Mouse (Mus musculus) hindbrain, embryonic 12.5 days (tissue): ENCODE measurements around the gene Utp14a. TPM values are rescaled to one million over a fixed set of nuclear protein-coding genes. Genes with fewer than 3 reads are reported as not detected.
"Not testable (repeated sequence)": the region's sequence is repeated elsewhere in the genome, so short reads cannot be mapped to it uniquely, and the experiment has no call there.

ENCODE experiments used
- ATAC-seq: fragments of 200-750 bp; cut with Nextera tagmentation; 2 replicates; pipeline ENCODE4 v1.8.0; 2017; ENCODE audit warnings: moderate TSS enrichment; ENCODE audit not compliant: low FRiP score
- H3K27ac ChIP-seq: fragments of 300-500 bp; sonication (generic); 2 replicates; pipeline ENCODE4 v1.5.1; 2016; ENCODE audit warnings: mild to moderate bottlenecking
- H3K27me3 ChIP-seq: fragments of 300-500 bp; sonication (generic); 2 replicates; pipeline ENCODE4 v1.6.1; 2016; ENCODE audit warnings: mild to moderate bottlenecking
- H3K36me3 ChIP-seq: fragments of 300-500 bp; sonication (generic); 2 replicates; pipeline ENCODE4 v1.6.1; 2016; ENCODE audit warnings: mild to moderate bottlenecking
- H3K4me1 ChIP-seq: fragments of 300-500 bp; sonication (generic); 2 replicates; pipeline ENCODE4 v1.6.1; 2016
- H3K4me2 ChIP-seq: fragments of 300-500 bp; sonication (generic); replicated peaks from 2 replicates; pipeline ENCODE4 v1.6.1; 2016; ENCODE audit warnings: mild to moderate bottlenecking
- H3K4me3 ChIP-seq: fragments of 300-500 bp; sonication (generic); 2 replicates; pipeline ENCODE4 v1.5.1; 2016; ENCODE audit warnings: mild to moderate bottlenecking
- H3K9ac ChIP-seq: fragments of 300-500 bp; sonication (generic); 2 replicates; pipeline ENCODE4 v1.6.1; 2016; ENCODE audit warnings: mild to moderate bottlenecking, moderate library complexity
- H3K9me3 ChIP-seq: fragments of 300-500 bp; sonication (generic); replicated peaks from 2 replicates; pipeline ENCODE4 v1.6.1; 2016; ENCODE audit warnings: mild to moderate bottlenecking
- WGBS: fragments of 180-500 bp; shearing (Covaris S2); methylation state at CpG from one replicate; pipeline ENCODE4 v1.1.7; 2016; 5-methylcytosine and 5-hydroxymethylcytosine counted together
- polyA plus RNA-seq: library from polyadenylated mRNA; unstranded; fragments of >200 nt; fragmentation: Nextera tagmentation; extraction: Ambion mirVana; gene quantifications from 2 replicates; pipeline ENCODE4 v1.2.1, GENCODE M21; 2016

Utp14a gene
- polyA plus RNA-seq: 18.7 and 19.7 TPM in 2 replicates

GRCm38 (mm10) chrX:48256468-48257007 lies at the start of gene Utp14a:
Gene Utp14a, plus strand, starts transcription at chrX:48256862.
- Histone ChIP-seq H3K4me1 (peaks cover 5% of the 10 kb centered on the region; the same call in 1 of the 2 replicates), H3K27ac (peak within 1 kb of the TSS; percentile 86), H3K4me3 (peak within 1 kb of the TSS; percentile 47), H3K9ac (peak within 1 kb of the TSS; percentile 53), H3K9me3 (no peaks in the 10 kb centered on the region), H3K27me3 (no peaks in the 10 kb centered on the region), H3K4me2 (peak within 1 kb of the TSS; percentile 54), H3K36me3 (0 out of 2 replicates have a peak, but pooled peaks cover 6% of the 10 kb centered on the region)
- ATAC-seq: peak; percentile 98
- WGBS: 17% methylated on average over 33 of the region's 33 CpGs

DNA sequence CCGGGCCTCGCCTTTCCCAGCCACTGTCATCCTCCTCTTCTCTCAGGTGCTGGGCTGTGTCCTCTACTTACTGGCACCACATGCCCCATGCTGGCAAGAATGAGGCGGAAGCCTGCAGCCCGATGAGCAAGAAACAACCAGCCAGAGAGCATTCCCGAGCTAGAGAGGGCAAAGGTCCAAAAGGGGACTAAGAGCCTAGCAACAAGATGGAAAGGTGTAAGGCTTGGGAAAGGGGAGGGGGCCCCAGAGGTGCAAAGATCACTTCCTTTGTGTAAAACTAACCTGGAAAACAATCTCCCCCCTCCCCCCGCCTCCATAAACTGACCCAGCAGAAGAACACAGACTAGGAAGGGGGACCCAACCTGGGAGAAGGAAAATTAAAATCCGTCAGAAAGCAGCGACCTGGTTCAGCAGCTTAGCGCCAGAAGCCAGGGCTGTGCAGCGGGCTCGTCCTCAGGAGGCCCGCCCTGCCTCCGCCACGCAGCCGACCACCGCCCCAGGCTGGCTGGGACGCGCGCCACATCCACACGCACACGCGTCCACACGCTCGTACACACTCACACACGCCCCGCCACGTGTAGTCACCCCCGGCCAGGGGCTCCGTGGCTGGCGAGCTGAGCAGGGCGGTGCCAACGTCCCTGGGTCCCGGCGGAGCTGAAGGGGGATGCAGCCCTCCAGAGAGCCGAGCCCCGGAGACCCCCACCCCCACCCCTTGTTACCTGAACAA lies 48.7 kb upstream of the Utp14a start:
- 17% methylated on average over 33 of the region's 36 CpGs for WGBS
- Histone ChIP-seq H3K4me1 (peaks cover 4% of the 10 kb centered on the region; the same call in 1 of the 2 replicates), H3K4me3 (peak overlapping the region; percentile 65), H3K36me3 (no peaks in the 10 kb centered on the region), H3K9ac (peak overlapping the region; percentile 66), H3K27me3 (no peaks in the 10 kb centered on the region), H3K9me3 (no peaks in the 10 kb centered on the region), H3K4me2 (peak overlapping the region; percentile 55), H3K27ac (peak overlapping the region; percentile 62)
- peak; percentile 89 for ATAC-seq

DNA sequence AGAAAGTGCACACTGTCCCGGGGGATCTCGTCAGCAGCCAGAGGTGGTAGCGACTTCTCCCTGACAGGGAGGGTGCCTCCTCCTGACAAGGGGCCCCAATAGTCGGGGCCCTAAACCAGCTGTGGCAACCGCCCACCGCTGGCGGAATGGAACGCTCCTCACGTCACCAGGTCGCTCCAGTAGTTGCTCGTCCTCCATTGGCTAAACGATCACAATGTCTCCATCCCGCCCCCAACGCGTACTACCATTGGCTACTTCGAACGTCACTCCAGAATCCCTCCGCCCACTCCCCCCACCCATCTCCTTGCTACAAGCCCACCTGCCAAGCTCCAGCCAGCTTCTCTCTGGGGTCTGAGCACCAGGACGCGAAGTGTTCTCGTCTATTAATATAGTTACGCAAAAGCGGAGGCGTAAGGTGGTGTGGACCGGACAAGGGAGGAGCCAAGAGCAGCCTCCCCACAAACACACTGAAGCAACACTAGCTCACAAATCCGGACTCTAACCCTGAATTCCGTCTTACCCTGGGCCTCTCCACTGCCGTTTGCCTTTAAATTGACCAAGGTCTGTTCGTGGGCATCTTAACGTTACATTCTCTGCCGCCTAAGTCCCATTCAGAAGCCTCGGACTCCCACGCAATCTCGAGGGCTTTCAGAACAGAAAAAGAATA lies 48.0 kb upstream of the Utp14a start, which contains the start of gene Zdhhc9:
TSS of gene Zdhhc9 (minus strand) at position 360 of the 667 bp plus-strand sequence.
- H3K4me1 ChIP-seq: peaks cover 4% of the 10 kb centered on the region; the same call in 1 of the 2 replicates
- peak within 1 kb of the TSS; percentile 66 for H3K9ac ChIP-seq
- no peaks in the 10 kb centered on the region for H3K36me3 ChIP-seq
- H3K4me3 ChIP-seq: peak within 1 kb of the TSS; percentile 65
- H3K27me3 ChIP-seq: no peaks in the 10 kb centered on the region
- WGBS: 21% methylated on average over 34 of the region's 34 CpGs
- H3K4me2 ChIP-seq: peak within 1 kb of the TSS; percentile 55
- H3K9me3 ChIP-seq: no peaks in the 10 kb centered on the region
- H3K27ac ChIP-seq: peak within 1 kb of the TSS; percentile 75
- ATAC-seq: peak; percentile 99

DNA sequence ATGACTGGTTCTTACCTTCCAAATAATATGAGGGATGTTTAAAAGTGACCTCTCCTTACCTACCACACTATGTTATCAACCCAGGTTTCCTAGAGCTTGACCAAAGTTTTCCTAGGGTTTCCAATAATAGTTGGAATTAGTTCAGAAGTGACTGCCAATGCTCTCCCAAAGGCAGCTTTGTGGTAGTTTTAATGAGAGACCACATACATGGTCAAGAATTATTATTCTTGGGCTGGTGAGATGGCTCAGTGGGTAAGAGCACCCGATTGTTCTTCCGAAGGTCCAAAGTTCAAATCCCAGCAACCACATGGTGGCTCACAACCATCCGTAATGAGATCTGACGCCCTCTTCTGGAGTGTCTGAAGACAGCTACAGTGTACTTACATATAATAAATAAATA lies 46.9 kb upstream of the Utp14a start:
- H3K27me3 ChIP-seq, ATAC-seq, H3K27ac ChIP-seq, H3K9ac ChIP-seq, H3K36me3 ChIP-seq, H3K4me1 ChIP-seq, H3K4me3 ChIP-seq, H3K4me2 ChIP-seq, H3K9me3 ChIP-seq: not testable (repeated sequence)
- 100% methylated on average over 2 of the region's 4 CpGs for WGBS

DNA sequence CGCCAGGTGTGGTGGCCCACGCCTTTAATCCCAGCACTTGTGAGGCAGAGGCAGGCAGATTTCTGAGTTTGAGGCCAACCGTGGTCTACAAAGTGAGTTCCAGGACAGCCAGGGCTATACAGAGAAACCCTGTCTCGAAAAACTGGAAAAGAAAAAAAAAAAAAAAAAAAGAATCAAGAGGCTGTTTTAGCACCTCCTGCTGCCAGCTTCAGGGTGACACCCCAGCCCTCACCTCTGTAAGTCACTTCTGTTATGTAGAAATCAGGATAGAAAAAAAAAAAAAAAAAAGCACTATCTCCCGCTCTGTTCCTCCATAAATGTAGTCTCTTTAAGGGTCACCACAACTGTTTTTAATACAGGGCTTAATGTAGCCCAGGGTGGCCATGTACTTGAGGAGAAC lies 37.2 kb upstream of the Utp14a start:
- H3K4me2 ChIP-seq: no peak overlapping the region
- ATAC-seq: no peak
- H3K4me1 ChIP-seq: no peaks in the 10 kb centered on the region
- H3K9me3 ChIP-seq: no peaks in the 10 kb centered on the region
- WGBS: 73% methylated on average over 5 of the region's 5 CpGs
- H3K4me3 ChIP-seq: no peak overlapping the region
- no peaks in the 10 kb centered on the region for H3K36me3 ChIP-seq
- no peaks in the 10 kb centered on the region for H3K27me3 ChIP-seq
- H3K9ac ChIP-seq: no peak overlapping the region
- H3K27ac ChIP-seq: no peak overlapping the region

DNA sequence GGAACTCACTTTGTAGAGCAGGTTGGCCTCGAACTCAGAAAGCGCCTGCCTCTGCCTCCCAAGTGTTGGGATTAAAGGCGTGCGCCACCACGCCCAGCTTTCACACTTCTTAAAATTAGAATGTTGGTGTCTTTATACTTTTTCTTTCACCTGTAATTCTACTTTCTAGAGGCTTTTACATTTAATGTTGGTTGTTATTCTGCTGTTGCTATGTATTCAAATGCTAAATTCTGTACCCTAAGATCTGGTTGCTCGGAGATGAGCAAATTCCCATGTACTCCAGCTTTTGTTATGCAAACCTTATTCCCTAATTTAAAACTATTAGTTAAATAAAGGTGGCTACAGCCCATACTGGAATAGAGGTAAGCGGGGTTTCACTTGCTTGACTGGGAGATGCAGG lies 34.0 kb upstream of the Utp14a start:
- H3K4me2 ChIP-seq: no peak overlapping the region
- no peaks in the 10 kb centered on the region for H3K36me3 ChIP-seq
- H3K27ac ChIP-seq: no peak overlapping the region
- no peaks in the 10 kb centered on the region for H3K9me3 ChIP-seq
- no peaks in the 10 kb centered on the region for H3K27me3 ChIP-seq
- no peak overlapping the region for H3K4me3 ChIP-seq
- WGBS: 87% methylated on average over 7 of the region's 7 CpGs
- ATAC-seq: no peak
- no peaks in the 10 kb centered on the region for H3K4me1 ChIP-seq
- H3K9ac ChIP-seq: no peak overlapping the region

GRCm38 (mm10) chrX:48226225-48226624 lies 30.4 kb upstream of the Utp14a start:
- Histone ChIP-seq H3K4me2 (no peak overlapping the region), H3K9me3 (no peaks in the 10 kb centered on the region), H3K27ac (no peak overlapping the region), H3K9ac (no peak overlapping the region), H3K27me3 (no peaks in the 10 kb centered on the region), H3K36me3 (no peaks in the 10 kb centered on the region), H3K4me3 (no peak overlapping the region), H3K4me1 (no peaks in the 10 kb centered on the region)
- no peak for ATAC-seq
- 77% methylated on average over 7 of the region's 7 CpGs for WGBS

DNA sequence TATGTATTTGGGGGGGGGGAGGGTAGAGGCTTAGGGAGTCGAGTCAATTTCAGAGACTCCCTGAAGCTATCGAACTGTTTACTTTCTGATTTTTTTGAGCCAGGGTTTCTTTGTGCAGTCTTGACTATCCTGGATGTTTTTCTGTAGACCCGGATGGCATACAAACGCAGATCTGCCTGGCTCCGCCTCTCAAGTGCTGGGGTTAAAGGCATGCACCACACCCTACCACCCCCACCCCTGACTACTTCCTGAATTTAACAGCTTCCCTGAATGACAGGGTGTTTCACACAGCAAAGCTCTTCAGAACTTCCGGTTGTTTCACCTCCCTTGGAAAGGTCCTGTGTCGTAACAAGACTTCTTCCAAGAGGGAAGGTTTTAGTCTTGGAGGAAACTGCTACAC lies 22.2 kb upstream of the Utp14a start:
- 76% methylated on average over 7 of the region's 7 CpGs for WGBS
- H3K9me3 ChIP-seq: no peaks in the 10 kb centered on the region
- H3K4me1 ChIP-seq: no peaks in the 10 kb centered on the region
- no peak overlapping the region for H3K4me3 ChIP-seq
- no peak overlapping the region for H3K4me2 ChIP-seq
- no peak overlapping the region for H3K27ac ChIP-seq
- H3K36me3 ChIP-seq: no peaks in the 10 kb centered on the region
- no peak overlapping the region for H3K9ac ChIP-seq
- ATAC-seq: no peak
- no peaks in the 10 kb centered on the region for H3K27me3 ChIP-seq

DNA sequence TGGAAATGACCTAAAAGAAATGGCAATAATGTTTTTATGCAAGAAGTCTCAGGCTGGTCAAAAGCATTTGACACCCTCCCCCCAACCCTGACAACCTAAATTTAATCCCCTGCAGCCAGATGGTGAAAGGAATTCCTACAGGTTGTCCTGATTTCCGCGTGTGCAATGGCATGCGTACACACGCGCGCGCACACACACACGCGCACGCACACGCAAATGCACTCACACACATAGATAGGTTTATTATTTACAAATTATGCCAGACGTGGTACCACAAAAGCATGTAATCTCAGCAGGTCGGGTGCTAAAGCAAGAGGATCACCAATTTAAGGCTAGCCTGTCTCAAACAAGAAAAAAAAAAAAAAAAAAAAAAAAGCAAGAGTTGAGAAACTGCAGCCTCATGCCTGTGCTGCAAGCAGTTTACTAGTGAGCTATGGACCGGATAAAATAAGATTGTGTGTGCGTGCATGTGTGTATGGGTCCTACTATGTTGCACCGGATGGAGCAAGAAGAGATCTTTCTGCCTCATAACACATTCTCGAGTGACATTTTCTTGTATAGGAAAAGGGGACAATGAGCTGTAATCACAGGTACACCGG lies 733 bp upstream of the Utp14a start:
- WGBS: 14% methylated on average over 18 of the region's 18 CpGs
- Histone ChIP-seq H3K4me2 (peak overlapping the region; percentile 54), H3K9me3 (no peaks in the 10 kb centered on the region), H3K27me3 (no peaks in the 10 kb centered on the region), H3K27ac (peak overlapping the region; percentile 86), H3K4me1 (peaks cover 5% of the 10 kb centered on the region; the same call in 1 of the 2 replicates), H3K4me3 (peak overlapping the region; percentile 47), H3K36me3 (0 out of 2 replicates have a peak, but pooled peaks cover 3% of the 10 kb centered on the region), H3K9ac (peak overlapping the region; percentile 53; the same call in 1 of the 2 replicates)
- ATAC-seq: peak; percentile 59; the same call in 1 of the 2 replicates

GRCm38 (mm10) chrX:48257011-48257410 lies 349 bp downstream of the Utp14a start:
- 23% methylated on average over 16 of the region's 16 CpGs for WGBS
- Histone ChIP-seq H3K27ac (no peak overlapping the region), H3K36me3 (0 out of 2 replicates have a peak, but pooled peaks cover 7% of the 10 kb centered on the region), H3K9me3 (no peaks in the 10 kb centered on the region), H3K4me3 (peak overlapping the region; percentile 47), H3K9ac (peak overlapping the region; percentile 47; the same call in 1 of the 2 replicates), H3K27me3 (no peaks in the 10 kb centered on the region), H3K4me2 (peak overlapping the region; percentile 54), H3K4me1 (peaks cover 5% of the 10 kb centered on the region; the same call in 1 of the 2 replicates)
- no peak; the same call in 1 of the 2 replicates for ATAC-seq

DNA sequence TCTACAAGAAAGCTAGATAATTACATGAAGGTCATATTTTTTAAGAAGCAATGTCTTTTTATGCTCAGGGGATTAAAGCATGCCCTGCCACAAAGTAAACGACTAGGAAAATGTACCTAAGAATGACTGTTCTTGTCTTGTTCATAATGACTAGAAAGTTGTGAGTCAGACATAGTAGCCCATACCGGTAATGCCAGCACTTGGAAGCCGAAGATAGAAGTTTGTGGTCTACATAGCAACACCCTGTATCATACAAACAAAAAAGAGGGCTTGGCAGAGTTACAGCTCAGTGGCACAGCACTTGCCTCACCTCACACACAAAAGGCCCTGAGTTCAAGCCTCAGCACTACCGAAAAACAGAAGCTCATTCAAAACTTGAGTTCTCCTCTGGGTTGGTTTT lies 15.0 kb downstream of the Utp14a start:
- no peak for ATAC-seq
- WGBS: 90% methylated on average over 4 of the region's 4 CpGs

DNA sequence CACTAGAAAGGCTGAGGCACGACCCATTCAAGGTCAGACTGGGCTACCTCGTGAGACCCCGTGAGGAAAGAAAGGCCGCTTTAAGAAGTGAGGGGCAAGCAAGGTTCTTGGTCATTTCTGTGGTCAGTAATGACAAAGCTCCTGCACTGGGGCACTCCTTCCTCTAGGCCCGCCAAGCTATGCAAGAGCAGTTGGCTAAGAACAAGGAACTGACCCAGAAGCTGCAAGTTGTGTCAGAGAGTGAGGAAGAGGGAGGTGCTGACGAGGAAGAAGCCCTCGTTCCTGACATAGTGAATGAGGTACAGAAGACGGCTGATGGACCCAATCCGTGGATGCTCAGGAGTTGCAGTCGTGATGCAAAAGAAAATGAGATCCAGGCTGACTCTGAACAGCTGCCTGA lies 18.0 kb downstream of the Utp14a start:
- Histone ChIP-seq H3K9me3 (no peaks in the 10 kb centered on the region), H3K4me3 (no peak overlapping the region), H3K36me3 (peaks cover 10% of the 10 kb centered on the region), H3K27ac (no peak overlapping the region), H3K27me3 (no peaks in the 10 kb centered on the region), H3K9ac (no peak overlapping the region), H3K4me1 (no peaks in the 10 kb centered on the region), H3K4me2 (no peak overlapping the region)
- WGBS: 89% methylated on average over 10 of the region's 10 CpGs
- no peak for ATAC-seq

More for the DNA sequence above, 15.0 kb downstream of the Utp14a start:
- no peaks in the 10 kb centered on the region for H3K9me3 ChIP-seq
- no peak overlapping the region for H3K27ac ChIP-seq
- no peak overlapping the region for H3K9ac ChIP-seq
- H3K4me2 ChIP-seq: no peak overlapping the region
- H3K27me3 ChIP-seq: no peaks in the 10 kb centered on the region
- H3K4me3 ChIP-seq: no peak overlapping the region
- no peaks in the 10 kb centered on the region for H3K4me1 ChIP-seq
- H3K36me3 ChIP-seq: peaks cover 12% of the 10 kb centered on the region
